Mouse (Mus musculus) stomach, postnatal 0 days (tissue): Measurements from ENCODE around the gene Sema3g.

Source experiments
- CTCF ChIP-seq: IDR thresholded peaks from 2 replicates; pipeline ENCODE4 v1.5.1; 2016; ENCODE audit warnings: antibody characterized with exemption, low read depth, mild to moderate bottlenecking, moderate library complexity
- EP300 ChIP-seq: optimal IDR thresholded peaks from 2 replicates; pipeline ENCODE3; 2016; ENCODE audit warnings: antibody characterized with exemption

GRCm38 (mm10) chr14:31171386-31171785 lies 46.3 kb upstream of the Sema3g start:
- TF ChIP-seq EP300 (no peak), CTCF (no peak)
